Mouse (Mus musculus): ENCODE measurements around the gene Sfmbt1.
A peak's percentile ranks its signal among the peaks of the same experiment; 100 is the strongest.
"Not testable (repeated sequence)": the region's sequence is repeated elsewhere in the genome, so short reads cannot be mapped to it uniquely, and the experiment has no call there.

The Sfmbt1 gene

GRCm38 (mm10) chr14:30718696-30719095 lies 4.0 kb downstream of the Sfmbt1 start:
- DNase-seq: not testable (repeated sequence)

GRCm38 (mm10) chr14:30719514-30719913 lies 4.9 kb downstream of the Sfmbt1 start:
- DNase-seq: no peak

GRCm38 (mm10) chr14:30721850-30722249 lies 7.2 kb downstream of the Sfmbt1 start:
- DNase-seq: no peak

- DNase-seq: no peak
These were observed 7.8 kb downstream of the Sfmbt1 start for GRCm38 (mm10) chr14:30722406-30722805.

GRCm38 (mm10) chr14:30731896-30732295 lies 17.2 kb downstream of the Sfmbt1 start:
- DNase-seq: no peak

GRCm38 (mm10) chr14:30734665-30735064 lies 20.0 kb downstream of the Sfmbt1 start:
- DNase-seq: no peak

GRCm38 (mm10) chr14:30735810-30736209 lies 21.2 kb downstream of the Sfmbt1 start:
- no peak for DNase-seq

- no peak for DNase-seq
These were observed 21.8 kb downstream of the Sfmbt1 start for GRCm38 (mm10) chr14:30736413-30736812.

GRCm38 (mm10) chr14:30743891-30744290 lies 29.2 kb downstream of the Sfmbt1 start:
- DNase-seq: no peak

GRCm38 (mm10) chr14:30746160-30746559 lies 31.5 kb downstream of the Sfmbt1 start:
- DNase-seq: no peak

- DNase-seq: no peak
These were observed 42.6 kb downstream of the Sfmbt1 start for GRCm38 (mm10) chr14:30757239-30757638.

- DNase-seq: peak in 1 of 2 experiments; percentile 7
These were observed 46.6 kb downstream of the Sfmbt1 start for GRCm38 (mm10) chr14:30761211-30761610.

- DNase-seq: no peak
These were observed 47.7 kb downstream of the Sfmbt1 start for GRCm38 (mm10) chr14:30762131-30762903.

- peak; percentile 36 to 42 for DNase-seq
These were observed 48.4 kb downstream of the Sfmbt1 start for GRCm38 (mm10) chr14:30762904-30763568.

GRCm38 (mm10) chr14:30784614-30785013 lies 70.0 kb downstream of the Sfmbt1 start:
- DNase-seq: peak; percentile 5 to 14

- no peak for DNase-seq
These were observed 74.8 kb downstream of the Sfmbt1 start for GRCm38 (mm10) chr14:30789471-30789870.

GRCm38 (mm10) chr14:30792871-30793270 lies 78.2 kb downstream of the Sfmbt1 start:
- DNase-seq: no peak

- no peak for DNase-seq
These were observed 87.1 kb downstream of the Sfmbt1 start for GRCm38 (mm10) chr14:30801756-30802155.

GRCm38 (mm10) chr14:30821136-30821535 lies 106.5 kb downstream of the Sfmbt1 start:
- no peak for DNase-seq

- no peak for DNase-seq
These were observed 109.9 kb downstream of the Sfmbt1 start for GRCm38 (mm10) chr14:30824456-30824995.

GRCm38 (mm10) chr14:30825021-30825475 lies 110.4 kb downstream of the Sfmbt1 start:
- DNase-seq: no peak

- DNase-seq: peak; percentile 91 to 92
These were observed 111.0 kb downstream of the Sfmbt1 start, which contains the start of gene Tmem110 for GRCm38 (mm10) chr14:30825476-30826131. Gene Tmem110, plus strand, starts transcription at chr14:30825590.

Data from B cell, adult 2 months (primary cell).